Mouse (Mus musculus) megakaryocyte, embryonic 14.5 days (primary cell): Measurements from ENCODE around the gene Slc43a3. TPM values are rescaled to one million over a fixed set of nuclear protein-coding genes. Genes with fewer than 3 reads are reported as not detected.
A peak's percentile ranks its signal among the peaks of the same experiment; 100 is the strongest.

Source experiments
- H3K27me3 ChIP-seq: replicated peaks from 2 replicates; pipeline ENCODE3; 2012; ENCODE audit warnings: inconsistent platforms
- H3K36me3 ChIP-seq: replicated peaks from 2 replicates; pipeline ENCODE3; 2012; ENCODE audit warnings: low read length, inconsistent platforms, mixed read lengths
- H3K4me1 ChIP-seq: 2 replicates; pipeline ENCODE4 v1.6.1; 2012; ENCODE audit warnings: inconsistent platforms
- H3K4me3 ChIP-seq: replicated peaks from 2 replicates; pipeline ENCODE3; 2012; ENCODE audit warnings: moderate library complexity, mild to moderate bottlenecking, inconsistent platforms
- H3K9me3 ChIP-seq: 2 replicates; pipeline ENCODE4 v1.6.1; 2012; ENCODE audit warnings: inconsistent platforms
- FLI1 ChIP-seq: IDR thresholded peaks from 2 replicates; pipeline ENCODE4 v1.6.1; 2012; ENCODE audit warnings: low read length, inconsistent platforms, mixed read lengths
- GATA1 ChIP-seq: IDR thresholded peaks from 3 replicates; pipeline ENCODE4 v1.6.1; 2012; ENCODE audit warnings: mixed read lengths, low read length, inconsistent platforms, borderline replicate concordance
- polyA plus RNA-seq: library from polyadenylated mRNA; stranded (reverse); fragments of >175 nt; gene quantifications from 2 replicates; pipeline ENCODE4 v1.2.3, GENCODE M21; 2012; ENCODE audit warnings: low replicate concordance; ENCODE audit not compliant: insufficient read depth

Gene Slc43a3
- polyA plus RNA-seq, 1 experiment = 4.4 TPM

DNA sequence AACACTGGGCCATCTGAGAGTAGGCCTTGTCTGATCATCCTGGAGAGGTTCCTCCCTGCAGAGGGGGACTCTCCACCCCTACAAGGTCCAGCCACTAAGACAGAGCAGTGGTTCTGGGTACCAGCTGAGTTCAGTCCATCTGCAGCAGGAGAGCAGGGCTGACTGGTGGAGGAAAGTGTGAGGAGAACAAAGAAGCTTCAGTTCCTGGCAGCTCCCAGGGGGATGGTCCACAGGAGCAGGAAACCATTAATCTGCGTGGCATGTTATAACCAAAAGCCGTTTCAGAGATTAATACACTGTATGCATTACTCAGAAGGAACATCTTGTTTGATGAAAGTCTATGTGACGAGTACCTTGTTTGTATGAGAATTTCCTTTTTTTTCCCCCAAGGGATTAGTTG lies 23.7 kb upstream of the Slc43a3 start:
- 0 out of 2 replicates have a peak, but pooled peaks cover 7% of the 10 kb centered on the region for H3K9me3 ChIP-seq
- no peaks in the 10 kb centered on the region for H3K36me3 ChIP-seq
- no peak overlapping the region for H3K4me3 ChIP-seq
- H3K27me3 ChIP-seq = peaks cover 9% of the 10 kb centered on the region
- TF ChIP-seq GATA1 (no peak), FLI1 (no peak)
- H3K4me1 ChIP-seq = peaks cover 29% of the 10 kb centered on the region

DNA sequence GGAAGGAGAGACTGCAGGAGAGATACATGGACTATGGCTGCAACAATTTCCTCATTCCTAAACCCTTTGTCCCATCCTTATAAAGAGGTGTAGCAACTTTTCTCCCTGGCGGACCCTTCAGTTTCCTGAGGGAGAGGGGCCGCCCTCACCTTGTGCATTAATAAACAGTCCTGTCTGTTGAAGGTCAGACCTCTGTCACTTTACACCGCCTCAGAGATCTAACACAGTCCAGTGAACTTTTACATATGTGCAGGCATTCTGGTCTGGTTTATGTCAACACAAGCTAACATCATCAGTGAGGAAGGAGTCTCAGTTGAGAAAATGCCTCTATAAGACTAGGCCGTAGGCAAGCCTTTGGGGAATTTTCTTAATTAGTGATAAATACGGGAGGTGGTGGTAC lies 22.5 kb upstream of the Slc43a3 start:
- TF ChIP-seq GATA1 (no peak), FLI1 (no peak)
- H3K9me3 ChIP-seq = 0 out of 2 replicates have a peak, but pooled peaks cover 7% of the 10 kb centered on the region
- peaks cover 33% of the 10 kb centered on the region for H3K4me1 ChIP-seq
- no peaks in the 10 kb centered on the region for H3K36me3 ChIP-seq
- H3K27me3 ChIP-seq = peaks cover 11% of the 10 kb centered on the region
- H3K4me3 ChIP-seq = no peak overlapping the region

DNA sequence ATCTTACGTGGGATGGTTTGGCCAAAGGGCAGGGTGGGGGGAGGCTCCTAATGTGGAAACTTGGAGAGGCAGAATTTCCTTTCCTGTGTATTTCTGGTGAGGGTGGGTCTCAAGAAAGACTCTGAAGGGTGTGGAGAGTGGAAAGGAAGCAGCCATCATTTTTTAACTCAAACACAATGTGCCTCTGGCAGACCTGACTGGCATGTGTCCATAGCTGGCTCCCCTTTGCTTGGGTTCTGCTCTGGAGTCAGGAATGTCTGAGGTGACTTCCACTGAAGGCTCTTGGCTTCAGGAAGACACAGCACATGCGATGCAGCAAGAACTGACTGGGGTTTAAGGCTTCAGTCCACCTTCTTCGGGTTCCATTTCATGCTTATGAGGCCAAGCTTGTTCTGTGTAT lies 21.0 kb upstream of the Slc43a3 start:
- Histone ChIP-seq H3K36me3 (no peaks in the 10 kb centered on the region), H3K27me3 (peaks cover 19% of the 10 kb centered on the region), H3K9me3 (0 out of 2 replicates have a peak, but pooled peaks cover 7% of the 10 kb centered on the region), H3K4me1 (peaks cover 36% of the 10 kb centered on the region), H3K4me3 (no peak overlapping the region)
- no peak for TF ChIP-seq GATA1
- no peak for TF ChIP-seq FLI1

DNA sequence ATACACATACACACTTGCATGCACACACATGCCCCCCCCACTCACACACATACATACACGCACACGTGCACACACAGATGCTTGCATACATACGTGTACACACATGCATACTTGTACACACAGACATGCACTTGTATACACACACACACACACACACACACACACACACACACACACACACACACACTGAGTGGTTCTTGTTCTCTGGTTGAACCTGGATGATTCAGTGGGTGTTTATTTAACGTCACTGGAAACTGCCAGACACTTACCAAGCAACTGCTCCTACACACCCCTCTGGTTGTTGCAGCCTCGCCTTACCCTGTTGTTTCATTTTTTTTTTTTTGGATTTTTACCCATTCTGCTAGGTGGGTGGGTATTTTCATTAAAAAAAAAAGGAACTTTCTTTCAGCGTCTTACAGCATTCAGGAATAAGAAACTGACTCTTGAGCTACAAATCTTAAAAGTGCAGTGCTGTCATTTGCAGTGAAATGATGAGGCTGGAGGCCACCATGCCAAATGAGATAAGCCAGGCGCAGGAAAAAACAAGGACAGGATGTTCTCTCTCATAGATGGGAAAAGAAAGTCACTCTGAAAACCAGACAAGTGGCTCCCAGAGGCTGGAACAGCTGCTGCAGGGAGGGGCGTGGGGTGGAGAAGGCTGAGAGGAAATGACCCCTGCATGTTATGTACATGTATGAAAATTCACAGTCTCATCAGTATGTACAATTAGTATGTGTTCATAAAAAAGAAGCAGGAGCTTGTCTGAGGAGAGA lies 19.6 kb upstream of the Slc43a3 start:
- Histone ChIP-seq H3K9me3 (0 out of 2 replicates have a peak, but pooled peaks cover 7% of the 10 kb centered on the region), H3K36me3 (no peaks in the 10 kb centered on the region), H3K27me3 (peaks cover 23% of the 10 kb centered on the region), H3K4me3 (peak overlapping the region; percentile 82), H3K4me1 (peaks cover 36% of the 10 kb centered on the region)
- TF ChIP-seq GATA1 (no peak), FLI1 (no peak)

DNA sequence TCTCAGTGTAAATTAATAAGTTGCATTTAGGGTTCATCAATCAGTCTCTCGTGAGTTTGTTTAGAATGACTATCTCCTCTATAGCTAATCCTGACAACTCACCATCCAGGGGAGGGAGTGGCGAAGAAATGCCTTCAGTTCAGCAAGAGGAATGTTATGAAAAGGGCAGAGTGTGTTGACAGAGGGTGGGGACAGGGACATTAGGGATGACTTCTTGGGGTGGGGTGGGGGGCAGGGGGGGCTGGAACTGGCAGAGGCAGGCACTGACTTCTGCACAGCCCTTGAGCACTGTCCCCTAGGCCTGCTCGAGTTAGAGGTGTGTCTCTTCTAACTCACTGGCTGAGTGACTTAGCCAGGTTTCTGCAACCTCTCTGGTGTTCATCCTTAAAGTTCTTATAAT lies 18.2 kb upstream of the Slc43a3 start:
- peaks cover 8% of the 10 kb centered on the region for H3K9me3 ChIP-seq
- TF ChIP-seq FLI1 = no peak
- TF ChIP-seq GATA1 = no peak
- H3K4me1 ChIP-seq = peaks cover 36% of the 10 kb centered on the region
- no peak overlapping the region for H3K4me3 ChIP-seq
- peaks cover 18% of the 10 kb centered on the region for H3K27me3 ChIP-seq
- no peaks in the 10 kb centered on the region for H3K36me3 ChIP-seq

DNA sequence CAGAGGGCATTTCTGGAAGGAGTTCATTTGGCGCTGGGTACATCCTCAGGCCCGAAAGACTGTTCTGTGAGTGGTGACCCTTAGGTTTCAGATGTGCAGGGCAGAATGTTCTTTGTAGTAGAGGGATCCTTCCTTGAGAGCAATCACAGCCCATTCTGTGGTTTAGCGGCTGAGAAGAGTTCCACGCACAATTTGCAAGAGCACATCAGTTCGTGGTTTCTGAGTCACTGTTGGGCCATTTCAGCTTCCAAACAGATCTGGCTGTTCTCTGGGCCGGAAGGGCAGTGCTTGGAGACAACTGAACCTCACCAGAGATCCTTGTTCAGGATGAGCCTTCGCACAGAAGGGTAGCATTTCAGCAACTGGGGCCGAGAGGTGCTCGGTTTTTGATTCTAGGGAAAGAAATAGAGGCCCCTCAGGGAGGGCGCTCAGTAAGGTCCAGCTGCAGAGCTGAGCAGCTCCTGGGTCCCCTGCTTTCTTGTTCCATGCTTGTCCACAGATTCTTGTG lies 16.7 kb upstream of the Slc43a3 start:
- Histone ChIP-seq H3K4me1 (peaks cover 32% of the 10 kb centered on the region), H3K27me3 (peaks cover 18% of the 10 kb centered on the region), H3K36me3 (no peaks in the 10 kb centered on the region)

DNA sequence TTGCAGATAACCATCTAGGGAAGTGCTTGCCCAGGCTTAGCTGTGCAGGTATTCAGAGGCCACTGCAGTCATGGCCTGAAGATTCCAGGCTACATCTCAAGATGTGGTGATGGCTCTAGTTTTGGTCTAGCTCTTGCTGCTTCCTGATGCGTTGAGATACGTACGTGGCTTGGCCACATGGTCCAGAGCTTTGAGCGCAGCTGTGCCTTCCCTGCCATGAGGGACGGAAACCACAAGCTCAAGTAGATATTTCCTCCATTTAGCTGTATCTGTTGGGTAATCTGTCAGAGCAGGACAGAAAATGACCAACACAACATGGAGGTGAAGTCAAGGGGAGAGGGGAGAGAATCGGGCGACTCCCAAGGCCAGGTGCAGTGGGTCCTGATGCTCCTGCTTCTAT lies 6.2 kb upstream of the Slc43a3 start:
- Histone ChIP-seq H3K36me3 (no peaks in the 10 kb centered on the region), H3K27me3 (peaks cover 6% of the 10 kb centered on the region), H3K4me3 (peak overlapping the region; percentile 44), H3K9me3 (peaks cover 25% of the 10 kb centered on the region), H3K4me1 (peaks cover 17% of the 10 kb centered on the region)
- TF ChIP-seq GATA1 = no peak
- no peak for TF ChIP-seq FLI1

More for the DNA sequence above, 16.7 kb upstream of the Slc43a3 start:
- peaks cover 13% of the 10 kb centered on the region for H3K9me3 ChIP-seq
- H3K4me3 ChIP-seq = no peak overlapping the region
- TF ChIP-seq GATA1 (no peak), FLI1 (no peak)

DNA sequence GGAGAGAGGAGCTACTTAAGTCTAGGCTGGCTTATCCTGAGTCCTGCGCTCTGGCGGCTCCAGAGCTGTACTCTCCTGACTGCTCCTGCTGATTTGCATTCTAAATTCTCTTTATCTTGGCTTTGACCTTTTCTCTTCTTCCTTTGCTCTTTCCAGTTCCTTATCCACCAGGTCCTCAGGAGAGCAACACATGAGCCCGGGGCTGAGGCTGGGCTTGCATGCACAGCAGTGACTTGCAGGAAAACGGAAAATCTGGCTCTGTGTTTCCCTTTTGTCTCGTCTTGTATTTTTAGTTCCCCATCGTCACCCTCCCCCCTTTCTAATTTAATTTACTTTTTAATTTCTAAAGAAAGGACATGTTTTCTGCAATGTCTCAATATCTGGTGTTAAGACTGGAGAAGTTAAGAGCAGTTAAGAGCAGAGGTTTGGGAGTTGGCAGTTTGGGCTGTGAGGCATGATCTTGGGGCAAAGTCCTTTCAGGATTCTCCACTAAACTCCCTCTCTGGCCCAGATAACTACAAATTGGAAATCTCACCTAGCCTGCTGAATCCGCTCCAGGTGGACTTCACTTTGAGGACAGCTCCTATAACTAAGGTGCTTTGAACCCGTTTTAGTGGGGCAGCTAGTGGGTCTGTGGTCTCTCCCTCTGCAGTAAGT lies 2.3 kb upstream of the Slc43a3 start:
- TF ChIP-seq FLI1 (no peak), GATA1 (no peak)
- H3K9me3 ChIP-seq = peaks cover 10% of the 10 kb centered on the region; the same call in 1 of the 2 replicates
- no peaks in the 10 kb centered on the region for H3K36me3 ChIP-seq
- H3K4me1 ChIP-seq = peaks cover 37% of the 10 kb centered on the region
- H3K27me3 ChIP-seq = peaks cover 3% of the 10 kb centered on the region
- no peak overlapping the region for H3K4me3 ChIP-seq

DNA sequence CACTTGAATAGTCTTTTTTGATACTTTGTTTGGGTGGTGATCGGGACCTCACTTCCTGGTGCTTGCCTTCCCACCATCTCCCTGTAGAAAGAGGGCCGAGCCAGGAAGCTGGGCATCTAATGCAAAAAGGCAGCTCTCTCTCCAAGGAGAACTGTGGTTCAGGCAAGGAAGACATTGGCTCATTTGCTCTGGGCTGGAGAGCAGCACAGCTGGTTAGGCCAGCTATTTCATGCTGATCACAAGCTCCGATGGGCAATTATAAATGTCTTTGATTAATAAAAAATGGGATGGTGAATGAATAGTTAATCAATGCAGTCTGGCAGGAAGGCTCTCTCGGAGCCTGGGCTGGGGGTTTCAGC lies 1.8 kb upstream of the Slc43a3 start:
- Histone ChIP-seq H3K4me3 (no peak overlapping the region), H3K9me3 (peaks cover 10% of the 10 kb centered on the region; the same call in 1 of the 2 replicates), H3K4me1 (peaks cover 39% of the 10 kb centered on the region), H3K27me3 (peaks cover 3% of the 10 kb centered on the region), H3K36me3 (peaks cover 4% of the 10 kb centered on the region)
- TF ChIP-seq FLI1 (no peak), GATA1 (no peak)

DNA sequence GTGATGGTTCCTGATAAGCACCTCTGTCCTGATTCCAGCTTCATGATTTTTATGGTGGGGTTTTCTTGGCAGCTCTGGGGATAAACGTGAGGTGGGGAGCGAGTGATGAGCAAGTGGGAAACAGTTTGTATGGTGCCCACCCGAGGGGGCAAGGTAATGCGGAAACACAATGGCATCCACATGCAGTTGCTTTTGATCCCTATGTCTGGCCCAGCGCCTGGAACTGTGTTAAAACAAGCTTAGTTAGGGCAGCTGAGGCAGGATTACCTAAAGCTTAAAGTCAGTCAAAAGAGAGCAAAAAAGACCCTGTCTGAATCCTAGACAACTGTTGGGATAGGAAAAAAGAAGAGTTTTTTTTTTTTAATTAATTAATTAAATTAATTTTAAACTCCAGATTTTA lies 1.3 kb upstream of the Slc43a3 start:
- Histone ChIP-seq H3K27me3 (peaks cover 3% of the 10 kb centered on the region), H3K9me3 (peaks cover 10% of the 10 kb centered on the region; the same call in 1 of the 2 replicates), H3K4me1 (peaks cover 41% of the 10 kb centered on the region), H3K36me3 (peaks cover 8% of the 10 kb centered on the region), H3K4me3 (no peak overlapping the region)
- no peak for TF ChIP-seq FLI1
- no peak for TF ChIP-seq GATA1
